Mouse (Mus musculus): ENCODE measurements at regions not wholly inside any gene's neighbourhood (a gene's known extent, or its start where the extent isn't known, plus 50 kb on each side); places are given as distances from the start of the nearest gene placed in this dataset.

GRCm38 (mm10) chr2:75012046-75012445 is 186.4 kb downstream of the Mtx2 start:
- H3K27me3 ChIP-seq (ENCODE audit: control insufficient read depth, insufficient read depth, low read length, poor library complexity, severe bottlenecking) = no peaks in the 10 kb centered on the region

DNA sequence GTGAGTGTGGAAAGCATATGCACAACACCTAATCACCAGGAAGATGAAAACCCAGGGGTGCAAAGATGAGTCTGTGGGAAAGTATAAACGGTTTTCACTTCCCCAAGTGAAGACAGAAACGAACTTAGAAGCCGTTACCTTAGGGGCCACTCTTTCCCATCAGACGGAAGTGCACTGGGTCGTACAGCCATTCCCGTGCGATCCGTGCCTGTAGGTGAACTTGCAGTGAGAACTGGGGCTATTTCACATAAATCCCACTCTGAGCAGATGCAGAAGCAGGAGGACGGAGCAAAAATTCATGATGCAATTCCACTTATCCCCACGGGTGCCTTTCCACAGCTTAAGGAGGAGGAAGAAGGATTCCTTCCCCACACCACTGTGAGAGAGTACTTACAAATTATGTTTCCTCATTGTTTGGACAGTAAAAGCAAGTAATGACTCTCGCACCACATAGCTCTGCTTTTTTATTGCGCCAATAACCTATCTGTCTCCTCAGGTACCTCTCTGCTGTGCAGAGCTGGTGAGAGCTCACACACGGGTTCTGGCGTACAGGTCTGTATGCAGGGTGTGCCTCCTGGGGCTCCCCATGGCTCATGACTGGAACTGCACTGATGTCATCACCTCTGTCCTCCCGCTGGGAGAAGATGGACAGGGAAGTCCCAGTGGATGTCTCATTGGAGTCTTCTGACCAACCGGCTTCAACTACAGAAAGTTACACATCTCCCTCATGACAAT is 189.6 kb downstream of the Mtx2 start:
- no peaks in the 10 kb centered on the region for H3K36me3 ChIP-seq (ENCODE audit: control insufficient read depth, insufficient read depth, low read length, poor library complexity, severe bottlenecking)
- DNase-seq (ENCODE audit: low read depth, low spot score) = no peak
- H3K27me3 ChIP-seq (ENCODE audit: control insufficient read depth, insufficient read depth, low read length, poor library complexity, severe bottlenecking) = no peaks in the 10 kb centered on the region

More at GRCm38 (mm10) chr2:75012046-75012445, 186.4 kb downstream of the Mtx2 start:
- no peaks in the 10 kb centered on the region for H3K36me3 ChIP-seq (ENCODE audit: control insufficient read depth, insufficient read depth, low read length, poor library complexity, severe bottlenecking)
- DNase-seq (ENCODE audit: low read depth, low spot score) = no peak

GRCm38 (mm10) chr2:75019459-75019858 is 193.9 kb downstream of the Mtx2 start:
- no peaks in the 10 kb centered on the region for H3K27me3 ChIP-seq (ENCODE audit: control insufficient read depth, insufficient read depth, low read length, poor library complexity, severe bottlenecking)
- no peaks in the 10 kb centered on the region for H3K36me3 ChIP-seq (ENCODE audit: control insufficient read depth, insufficient read depth, low read length, poor library complexity, severe bottlenecking)
- DNase-seq (ENCODE audit: low read depth, low spot score) = no peak

DNA sequence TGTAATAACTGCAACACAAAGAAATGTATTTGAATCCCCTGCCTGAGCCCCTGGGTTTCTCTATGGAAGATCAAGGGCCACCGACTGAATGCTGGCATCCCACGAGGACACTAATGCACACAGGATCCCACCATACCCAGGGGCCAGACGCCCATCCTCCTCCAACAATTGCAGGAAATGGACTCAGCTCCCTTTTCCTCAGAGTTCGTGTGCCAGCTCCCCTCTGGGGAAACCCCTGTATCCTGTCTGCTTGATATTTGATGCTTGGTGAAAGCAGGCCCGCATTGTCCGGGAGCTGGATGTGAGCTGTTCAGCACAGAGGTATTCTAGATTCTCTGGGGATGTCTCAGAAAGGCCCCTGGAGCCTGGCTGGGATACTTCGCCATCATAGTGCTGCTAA is 196.0 kb downstream of the Mtx2 start:
- H3K36me3 ChIP-seq (ENCODE audit: control insufficient read depth, insufficient read depth, low read length, poor library complexity, severe bottlenecking) = no peaks in the 10 kb centered on the region
- no peak for DNase-seq (ENCODE audit: low read depth, low spot score)
- no peaks in the 10 kb centered on the region for H3K27me3 ChIP-seq (ENCODE audit: control insufficient read depth, insufficient read depth, low read length, poor library complexity, severe bottlenecking)

GRCm38 (mm10) chr2:75028151-75028550 is 202.5 kb downstream of the Mtx2 start:
- Histone ChIP-seq H3K27me3 (ENCODE audit: control insufficient read depth, insufficient read depth, low read length, poor library complexity, severe bottlenecking) (no peaks in the 10 kb centered on the region), H3K36me3 (ENCODE audit: control insufficient read depth, insufficient read depth, low read length, poor library complexity, severe bottlenecking) (no peaks in the 10 kb centered on the region)
- no peak for DNase-seq (ENCODE audit: low read depth, low spot score)

DNA sequence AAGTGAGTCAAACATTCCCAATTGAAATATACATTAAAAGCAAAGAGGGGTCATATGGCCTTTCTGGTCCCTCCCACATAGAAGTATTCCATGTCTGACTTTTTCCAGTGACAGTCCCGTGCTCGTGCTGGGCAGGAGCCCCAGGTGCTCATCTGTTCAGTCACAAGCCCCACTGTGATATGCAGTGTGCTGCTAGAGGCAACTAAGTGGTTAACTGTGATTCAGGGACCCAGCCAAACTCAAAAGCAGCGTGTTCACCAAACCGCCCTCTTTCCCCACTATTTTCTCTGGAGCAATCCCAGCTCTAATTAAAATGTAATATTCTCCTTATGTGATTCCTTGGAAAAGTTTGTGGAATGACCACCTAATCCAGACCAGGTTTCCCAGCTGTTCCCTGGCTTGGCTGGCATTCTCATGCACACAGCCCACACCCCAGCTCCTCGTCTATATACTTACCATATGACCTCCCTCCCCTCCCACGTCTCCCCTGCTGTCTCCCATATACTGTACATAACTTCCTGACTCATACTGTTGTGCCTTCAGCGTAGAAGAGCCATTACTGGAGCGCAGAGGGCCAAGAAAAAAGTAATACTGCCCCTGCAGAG is 203.6 kb downstream of the Mtx2 start:
- no peaks in the 10 kb centered on the region for H3K27me3 ChIP-seq (ENCODE audit: control insufficient read depth, insufficient read depth, low read length, poor library complexity, severe bottlenecking)
- no peaks in the 10 kb centered on the region for H3K36me3 ChIP-seq (ENCODE audit: control insufficient read depth, insufficient read depth, low read length, poor library complexity, severe bottlenecking)
- no peak for DNase-seq (ENCODE audit: low read depth, low spot score)

DNA sequence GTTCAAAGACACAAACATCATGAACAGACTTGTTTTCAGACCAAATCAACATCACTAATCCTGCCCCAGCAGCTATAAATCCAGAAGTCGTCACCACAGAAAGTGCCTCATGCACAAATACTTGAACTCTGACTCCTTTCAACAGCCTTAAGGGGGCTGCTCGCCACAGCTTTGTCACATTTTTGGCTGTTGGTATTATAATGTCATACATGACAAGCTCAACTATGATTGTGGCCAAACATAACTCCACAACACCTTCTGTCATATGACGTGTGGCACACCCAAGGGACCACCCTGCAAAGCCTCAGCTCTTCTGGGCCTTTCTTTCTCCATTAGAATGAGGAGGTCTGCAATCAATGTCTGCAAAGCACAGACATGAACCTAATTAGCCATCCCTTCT is 209.1 kb downstream of the Mtx2 start:
- Histone ChIP-seq H3K27me3 (ENCODE audit: control insufficient read depth, insufficient read depth, low read length, poor library complexity, severe bottlenecking) (no peaks in the 10 kb centered on the region), H3K36me3 (ENCODE audit: control insufficient read depth, insufficient read depth, low read length, poor library complexity, severe bottlenecking) (no peaks in the 10 kb centered on the region)
- DNase-seq (ENCODE audit: low read depth, low spot score) = no peak

DNA sequence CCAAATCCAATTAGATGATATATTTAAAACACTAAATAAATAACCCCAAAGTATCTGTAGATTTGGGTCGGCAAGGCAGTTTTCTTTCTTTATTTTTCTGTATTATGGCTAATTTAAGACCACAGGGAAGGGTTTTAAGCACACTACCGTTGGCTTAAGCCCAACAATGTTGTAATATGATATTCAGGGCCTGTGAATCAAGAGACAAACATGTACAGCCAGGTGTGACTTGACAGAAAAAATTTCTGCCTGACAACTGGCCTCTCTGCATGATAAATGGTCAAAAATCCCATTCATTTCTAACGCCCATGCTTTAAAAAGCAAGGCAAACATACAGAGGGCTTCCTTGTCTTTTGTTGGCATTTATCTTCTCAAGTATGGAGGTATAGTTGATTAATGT is 213.5 kb downstream of the Mtx2 start:
- Histone ChIP-seq H3K27me3 (ENCODE audit: control insufficient read depth, insufficient read depth, low read length, poor library complexity, severe bottlenecking) (no peaks in the 10 kb centered on the region), H3K36me3 (ENCODE audit: control insufficient read depth, insufficient read depth, low read length, poor library complexity, severe bottlenecking) (no peaks in the 10 kb centered on the region)
- DNase-seq (ENCODE audit: low read depth, low spot score) = no peak

DNA sequence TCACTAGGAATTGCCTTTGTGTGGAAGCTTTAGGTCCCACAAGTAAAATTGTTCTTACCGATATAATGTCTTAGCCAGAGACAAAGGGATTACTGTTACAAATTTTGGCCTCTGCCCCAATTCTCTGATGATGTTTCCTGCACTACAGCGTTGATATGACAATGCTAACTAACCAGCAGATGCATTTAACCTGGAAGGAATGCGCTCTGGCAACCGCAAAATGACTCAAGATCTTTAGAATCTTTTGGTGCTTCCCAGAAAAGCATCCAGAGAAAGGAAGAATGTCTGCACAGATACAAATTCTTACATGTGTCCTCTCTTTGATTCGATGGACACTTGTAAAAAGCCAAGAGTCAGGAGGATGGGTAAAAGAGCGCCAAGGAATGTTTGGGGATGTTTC is 221.3 kb downstream of the Mtx2 start:
- Histone ChIP-seq H3K27me3 (ENCODE audit: control insufficient read depth, insufficient read depth, low read length, poor library complexity, severe bottlenecking) (no peaks in the 10 kb centered on the region), H3K36me3 (ENCODE audit: control insufficient read depth, insufficient read depth, low read length, poor library complexity, severe bottlenecking) (no peaks in the 10 kb centered on the region)
- DNase-seq (ENCODE audit: low read depth, low spot score) = no peak

DNA sequence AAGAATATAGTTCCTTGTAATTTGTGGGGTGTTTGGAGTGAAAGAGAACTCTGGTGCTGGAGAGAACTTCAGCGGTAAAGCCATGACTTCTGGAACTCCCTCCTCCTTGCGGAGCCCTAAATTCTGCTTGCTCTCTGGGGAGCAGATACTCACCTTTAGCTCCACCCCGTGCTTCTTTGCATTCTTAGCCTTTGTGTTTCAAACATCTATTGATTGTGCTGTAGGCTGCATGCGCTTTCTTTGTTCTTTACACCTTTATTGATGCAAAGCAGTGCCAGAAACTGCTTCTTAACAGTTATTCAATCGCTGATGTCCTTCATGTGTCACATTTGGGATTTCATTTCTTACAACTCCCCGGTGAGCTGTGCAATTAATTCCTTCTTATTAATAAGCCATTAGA is 222.5 kb downstream of the Mtx2 start:
- Histone ChIP-seq H3K27me3 (ENCODE audit: control insufficient read depth, insufficient read depth, low read length, poor library complexity, severe bottlenecking) (no peaks in the 10 kb centered on the region), H3K36me3 (ENCODE audit: control insufficient read depth, insufficient read depth, low read length, poor library complexity, severe bottlenecking) (no peaks in the 10 kb centered on the region)
- DNase-seq (ENCODE audit: low read depth, low spot score) = no peak

GRCm38 (mm10) chr2:75054474-75055186 is 229.0 kb downstream of the Mtx2 start:
- no peaks in the 10 kb centered on the region for H3K27me3 ChIP-seq (ENCODE audit: control insufficient read depth, insufficient read depth, low read length, poor library complexity, severe bottlenecking)
- no peaks in the 10 kb centered on the region for H3K36me3 ChIP-seq (ENCODE audit: control insufficient read depth, insufficient read depth, low read length, poor library complexity, severe bottlenecking)
- DNase-seq (ENCODE audit: low read depth, low spot score) = peak; percentile 7

GRCm38 (mm10) chr2:75055187-75055543 is 229.6 kb downstream of the Mtx2 start:
- Histone ChIP-seq H3K36me3 (ENCODE audit: control insufficient read depth, insufficient read depth, low read length, poor library complexity, severe bottlenecking) (no peaks in the 10 kb centered on the region), H3K27me3 (ENCODE audit: control insufficient read depth, insufficient read depth, low read length, poor library complexity, severe bottlenecking) (no peaks in the 10 kb centered on the region)
- DNase-seq (ENCODE audit: low read depth, low spot score) = peak; percentile 64

DNA sequence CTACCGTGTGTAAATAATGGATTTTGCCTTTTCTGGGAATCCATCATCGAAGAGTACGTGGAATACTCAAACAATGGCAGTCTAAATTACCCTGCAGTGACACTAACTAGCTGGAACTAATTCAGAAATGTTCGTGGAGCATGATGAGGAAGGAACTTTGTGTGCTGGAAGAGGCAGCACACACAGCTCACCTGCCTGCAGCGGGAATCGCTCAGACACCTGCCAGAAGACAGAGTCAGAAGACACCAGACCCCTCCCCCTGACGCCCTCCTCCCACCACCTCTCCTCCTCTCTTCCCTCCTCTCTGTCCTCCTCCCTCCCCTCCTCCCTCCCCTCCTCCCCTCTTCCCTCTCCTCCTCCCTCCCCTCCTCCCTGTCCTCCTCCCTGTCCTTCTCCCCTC is 235.4 kb downstream of the Mtx2 start:
- no peak for DNase-seq (ENCODE audit: low read depth, low spot score)
- no peaks in the 10 kb centered on the region for H3K27me3 ChIP-seq (ENCODE audit: control insufficient read depth, insufficient read depth, low read length, poor library complexity, severe bottlenecking)
- no peaks in the 10 kb centered on the region for H3K36me3 ChIP-seq (ENCODE audit: control insufficient read depth, insufficient read depth, low read length, poor library complexity, severe bottlenecking)

DNA sequence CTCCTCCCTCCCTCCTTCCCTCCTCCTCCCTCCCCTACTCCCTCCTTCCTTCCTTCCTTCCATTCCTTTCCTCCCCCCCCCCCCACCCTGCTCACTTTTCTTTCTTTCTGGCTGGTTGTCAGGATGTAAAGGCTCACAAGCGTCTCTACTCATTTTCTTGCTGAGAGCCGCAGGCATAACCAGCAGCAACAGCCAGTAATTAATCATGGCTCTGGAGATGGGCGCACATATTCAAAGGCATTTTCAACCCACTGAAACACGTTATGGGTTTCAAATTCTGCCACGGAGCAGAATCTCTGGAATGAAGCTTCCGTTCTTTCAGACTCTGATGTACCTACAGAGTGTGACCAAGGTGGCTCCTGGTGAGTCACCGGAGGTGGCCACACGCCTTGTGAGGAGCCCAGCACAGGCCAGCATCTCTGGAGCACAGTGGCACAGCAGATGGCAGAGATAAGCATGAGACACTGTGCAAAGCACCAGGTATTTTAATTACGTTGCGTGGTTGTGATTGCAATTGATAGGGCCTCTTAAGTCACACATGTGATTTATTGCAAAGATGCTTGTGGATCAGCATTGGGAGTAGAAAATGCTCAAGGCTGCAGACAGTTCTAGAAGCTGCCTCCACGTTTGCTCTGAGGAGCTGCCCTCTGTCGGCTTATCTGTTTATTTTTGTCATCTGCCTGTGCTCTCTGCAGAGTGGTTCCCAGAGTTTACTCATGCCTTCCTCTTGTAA is 236.0 kb downstream of the Mtx2 start:
- DNase-seq (ENCODE audit: low read depth, low spot score) = no peak
- no peaks in the 10 kb centered on the region for H3K36me3 ChIP-seq (ENCODE audit: control insufficient read depth, insufficient read depth, low read length, poor library complexity, severe bottlenecking)
- H3K27me3 ChIP-seq (ENCODE audit: control insufficient read depth, insufficient read depth, low read length, poor library complexity, severe bottlenecking) = no peaks in the 10 kb centered on the region

- no peaks in the 10 kb centered on the region for H3K27me3 ChIP-seq (ENCODE audit: control insufficient read depth, insufficient read depth, low read length, poor library complexity, severe bottlenecking)
- H3K36me3 ChIP-seq (ENCODE audit: control insufficient read depth, insufficient read depth, low read length, poor library complexity, severe bottlenecking) = no peaks in the 10 kb centered on the region
- no peak for DNase-seq (ENCODE audit: low read depth, low spot score)
Measured at GRCm38 (mm10) chr2:75062189-75062510, 236.5 kb downstream of the Mtx2 start.

Data from splenic B cell, adult 2 months (primary cell).